Mouse (Mus musculus): Measurements from ENCODE around the gene Hal. TPM values are rescaled to one million over a fixed set of nuclear protein-coding genes. Genes with fewer than 3 reads are reported as not detected.

The Hal gene
- polyA plus RNA-seq, 1 experiment from 2014 or later = 0.44 TPM

- no peaks in the 10 kb centered on the region for H3K27me3 ChIP-seq
- no peak for DNase-seq (ENCODE audit: low read depth, low spot score)
- ChIA-PET CTCF (interaction anchor here (1.2 to 2.1 kb wide), 3 partner anchors 12 to 78 kb away, joined by 3 to 6 read pairs (median 3); no protein-coding TSS in a partner anchor), POLR2A (interaction anchor here (0.7 kb wide), 1 partner anchor 12 kb away, joined by 3 read pairs; no protein-coding TSS in a partner anchor)
- peak; percentile 94 for TF ChIP-seq CTCF (IDR thresholded peaks at IDR 0.05)
- in situ Hi-C loops (cut with MboI; ENCODE audit: low pct_unique_long_range_greater_than_20kb) = loop anchor here (5.0 to 10.0 kb wide), 3 partner anchors 47 to 407 kb away; no protein-coding TSS in a partner anchor
- ATAC-seq = peak; percentile 86
Observed at GRCm38 (mm10) chr10:93471415-93471814, 17.2 kb upstream of the Hal start.

GRCm38 (mm10) chr10:93484511-93484910 is 4.1 kb upstream of the Hal start:
- CTCF ChIA-PET = interaction anchor here (0.9 to 4.2 kb wide), 7 partner anchors 10 to 85 kb away, joined by 3 to 39 read pairs (median 6); partner anchors contain the start of gene Amdhd1
- in situ Hi-C loops (cut with MboI; ENCODE audit: low pct_unique_long_range_greater_than_20kb) = no loop called here
- no peaks in the 10 kb centered on the region for H3K27me3 ChIP-seq
- DNase-seq (ENCODE audit: low read depth, low spot score) (no peak), ATAC-seq (no peak)
- TF ChIP-seq CTCF (IDR thresholded peaks at IDR 0.05) = no peak
- POLR2A ChIA-PET = interaction anchor here (1.4 kb wide), 1 partner anchor 63 kb away, joined by 5 read pairs; no protein-coding TSS in a partner anchor

GRCm38 (mm10) chr10:93485055-93485691 is 3.4 kb upstream of the Hal start:
- DNase-seq (ENCODE audit: low read depth, low spot score) (no peak), ATAC-seq (no peak)
- ChIA-PET POLR2A (interaction anchor here (1.4 kb wide), 1 partner anchor 62 kb away, joined by 5 read pairs; no protein-coding TSS in a partner anchor), CTCF (interaction anchor here (0.9 to 4.2 kb wide), 11 partner anchors 10 to 93 kb away, joined by 3 to 39 read pairs (median 4); partner anchors contain the start of gene Amdhd1)
- in situ Hi-C loops (cut with MboI; ENCODE audit: low pct_unique_long_range_greater_than_20kb) = no loop called here
- no peaks in the 10 kb centered on the region for H3K27me3 ChIP-seq
- TF ChIP-seq CTCF (IDR thresholded peaks at IDR 0.05) = peak; percentile 50

DNA sequence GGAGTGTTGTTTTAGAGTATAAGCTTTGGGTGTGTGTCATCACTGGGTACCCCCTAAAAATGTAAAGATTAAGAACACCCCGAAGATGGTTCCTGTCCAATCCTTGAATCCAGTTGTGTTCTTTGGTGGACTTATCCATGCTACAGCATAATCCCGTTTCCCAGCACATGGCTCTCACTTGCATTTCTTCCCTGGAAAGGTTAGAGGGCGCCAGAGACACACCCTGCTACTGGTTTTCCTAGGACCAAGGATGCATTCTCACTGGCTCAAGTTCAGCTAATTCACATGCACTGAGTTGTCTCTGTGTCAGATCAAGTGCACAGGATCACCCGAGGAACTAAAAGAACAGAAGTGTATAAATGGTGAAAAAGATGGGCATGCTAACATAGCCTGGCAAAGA is 1.9 kb upstream of the Hal start:
- POLR2A ChIA-PET = no interaction called here
- TF ChIP-seq CTCF (IDR thresholded peaks at IDR 0.05) = peak; percentile 78

DNA sequence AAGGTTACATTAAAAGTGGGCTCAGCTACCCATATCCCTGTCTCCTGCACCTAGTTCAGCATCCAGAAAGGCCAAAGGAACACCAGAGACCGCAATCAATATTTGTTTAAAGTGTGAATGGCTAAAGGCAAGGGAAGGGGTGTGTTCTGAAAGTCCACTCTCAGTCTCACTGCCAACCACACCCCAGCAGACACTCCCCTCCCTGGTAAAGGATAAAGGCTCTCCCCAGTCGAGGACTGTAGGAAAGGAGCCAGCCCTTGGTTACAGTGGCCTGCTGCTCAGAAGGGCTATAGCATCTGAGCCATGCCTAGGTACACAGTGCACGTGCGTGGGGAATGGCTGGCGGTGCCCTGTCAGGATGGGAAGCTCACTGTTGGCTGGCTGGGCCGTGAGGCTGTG is 259 bp downstream of the Hal start:
- in situ Hi-C loops (cut with MboI; ENCODE audit: low pct_unique_long_range_greater_than_20kb) = no loop called here
- ChIA-PET POLR2A (no interaction called here), CTCF (interaction anchor here (1.6 kb wide), 1 partner anchor 61 kb away, joined by 6 read pairs; no protein-coding TSS in a partner anchor)

More for the DNA sequence above, 1.9 kb upstream of the Hal start:
- no peak for DNase-seq (ENCODE audit: low read depth, low spot score)
- in situ Hi-C loops (cut with MboI; ENCODE audit: low pct_unique_long_range_greater_than_20kb) = no loop called here
- no peak for ATAC-seq
- H3K27me3 ChIP-seq = no peaks in the 10 kb centered on the region
- CTCF ChIA-PET = interaction anchor here (0.8 to 4.2 kb wide), 9 partner anchors 11 to 96 kb away, joined by 3 to 39 read pairs (median 4); no protein-coding TSS in a partner anchor

DNA sequence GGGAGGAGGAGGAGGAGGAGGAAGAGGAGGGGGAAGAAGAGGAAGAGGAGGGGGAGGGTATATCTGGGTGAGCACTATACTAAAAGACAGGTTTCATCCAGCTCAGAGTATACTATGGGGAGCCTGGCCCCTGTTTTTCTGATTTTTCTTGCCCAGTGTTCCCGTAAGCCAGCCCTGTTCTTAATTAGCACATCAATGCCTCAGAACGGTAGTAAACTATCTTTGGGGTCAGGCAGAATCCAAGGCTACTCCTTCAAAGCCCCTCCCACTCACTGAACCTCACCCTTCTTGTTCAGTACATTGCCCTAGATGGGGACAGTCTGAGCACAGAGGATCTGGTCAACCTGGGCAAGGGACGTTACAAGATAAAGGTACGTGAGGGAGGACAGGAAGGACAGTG is 1.9 kb downstream of the Hal start:
- peak; percentile 9 for ATAC-seq
- DNase-seq (ENCODE audit: low read depth, low spot score) = no peak
- in situ Hi-C loops (cut with MboI; ENCODE audit: low pct_unique_long_range_greater_than_20kb) = loop anchor here (10.0 kb wide), 1 partner anchor 324 kb away; no protein-coding TSS in a partner anchor

More for the DNA sequence above, 259 bp downstream of the Hal start:
- H3K27me3 ChIP-seq = no peaks in the 10 kb centered on the region
- DNase-seq (ENCODE audit: low read depth, low spot score) (no peak), ATAC-seq (no peak)
- no peak for TF ChIP-seq CTCF (IDR thresholded peaks at IDR 0.05)

GRCm38 (mm10) chr10:93500864-93501263 is 12.3 kb downstream of the Hal start:
- CTCF ChIA-PET = no interaction called here
- ATAC-seq (peak; percentile 75), DNase-seq (ENCODE audit: low read depth, low spot score) (peak; percentile 58)
- no peaks in the 10 kb centered on the region for H3K27me3 ChIP-seq
- POLR2A ChIA-PET = no interaction called here
- in situ Hi-C loops (cut with MboI; ENCODE audit: low pct_unique_long_range_greater_than_20kb) = no loop called here
- TF ChIP-seq CTCF (IDR thresholded peaks at IDR 0.05) = no peak

More for the DNA sequence above, 1.9 kb downstream of the Hal start:
- H3K27me3 ChIP-seq = no peaks in the 10 kb centered on the region
- no peak for TF ChIP-seq CTCF (IDR thresholded peaks at IDR 0.05)
- POLR2A ChIA-PET = no interaction called here
- CTCF ChIA-PET = no interaction called here

- DNase-seq (ENCODE audit: low read depth, low spot score) = no peak
- CTCF ChIA-PET = no interaction called here
- no peak for TF ChIP-seq CTCF (IDR thresholded peaks at IDR 0.05)
- H3K27me3 ChIP-seq = no peaks in the 10 kb centered on the region
- ATAC-seq = peak; percentile 58
- POLR2A ChIA-PET = no interaction called here
- in situ Hi-C loops (cut with MboI; ENCODE audit: low pct_unique_long_range_greater_than_20kb) = no loop called here
Observed at GRCm38 (mm10) chr10:93501346-93501745, 12.8 kb downstream of the Hal start.

- no peaks in the 10 kb centered on the region for H3K27me3 ChIP-seq
- no peak for ATAC-seq
- in situ Hi-C loops (cut with MboI; ENCODE audit: low pct_unique_long_range_greater_than_20kb) = no loop called here
- no peak for DNase-seq (ENCODE audit: low read depth, low spot score)
- no peak for TF ChIP-seq CTCF (IDR thresholded peaks at IDR 0.05)
- CTCF ChIA-PET = interaction anchor here (1.0 kb wide), 1 partner anchor 39 kb away, joined by 3 read pairs; no protein-coding TSS in a partner anchor
- POLR2A ChIA-PET = no interaction called here
Observed at GRCm38 (mm10) chr10:93508383-93508970, 19.9 kb downstream of the Hal start.

- in situ Hi-C loops (cut with MboI; ENCODE audit: low pct_unique_long_range_greater_than_20kb) = no loop called here
- no peak for ATAC-seq
- DNase-seq (ENCODE audit: low read depth, low spot score) = no peak
- CTCF ChIA-PET = interaction anchor here (1.0 kb wide), 1 partner anchor 38 kb away, joined by 3 read pairs; no protein-coding TSS in a partner anchor
- no peak for TF ChIP-seq CTCF (IDR thresholded peaks at IDR 0.05)
- POLR2A ChIA-PET = no interaction called here
- no peaks in the 10 kb centered on the region for H3K27me3 ChIP-seq
Observed at GRCm38 (mm10) chr10:93509532-93510153, 21.1 kb downstream of the Hal start.
